Mouse (Mus musculus): Measurements from ENCODE around the gene Pla2g15.

The Pla2g15 gene

DNA sequence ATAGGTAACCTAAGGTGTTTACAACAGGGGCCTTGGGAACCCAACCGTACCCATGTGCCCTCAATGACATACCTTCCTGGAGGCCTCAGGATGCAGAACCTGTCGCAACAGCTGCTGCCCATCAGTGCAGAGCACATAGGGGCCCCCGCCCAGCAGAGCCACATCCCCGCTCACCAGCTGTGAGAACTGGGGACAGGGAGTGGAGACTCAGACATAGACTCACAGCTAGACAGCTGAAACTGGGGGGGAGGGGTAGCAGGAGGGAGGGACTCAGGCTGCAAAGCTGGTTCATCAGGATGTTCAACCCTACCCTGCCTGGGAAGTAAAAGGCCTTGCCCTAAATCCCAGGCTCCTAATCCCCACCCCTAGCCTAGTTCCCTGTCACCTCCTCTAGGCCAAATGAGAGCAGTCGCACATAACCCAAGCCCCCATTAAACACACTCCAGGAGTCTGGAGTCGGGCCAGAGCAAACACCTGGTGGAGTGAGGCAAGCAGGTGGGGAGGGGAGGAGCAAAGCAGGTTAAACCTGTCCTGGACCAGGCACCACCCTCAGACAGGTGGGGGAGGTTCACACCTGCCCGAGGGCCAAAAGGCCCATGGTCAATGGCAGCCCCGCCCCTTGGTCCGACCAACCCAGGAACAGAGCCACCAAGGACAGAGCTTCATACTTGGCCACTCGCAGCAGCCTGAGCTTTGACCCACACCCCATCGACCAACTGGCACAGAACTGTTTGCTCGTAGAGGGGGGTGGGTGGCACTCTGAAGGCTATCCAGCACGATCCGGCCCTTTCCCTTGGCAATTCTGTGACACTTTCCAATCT, 15.2 kb upstream of the Pla2g15 start:
- DNase-seq (ENCODE audit: extremely low spot score, low read depth, low spot score) = no peak

DNA sequence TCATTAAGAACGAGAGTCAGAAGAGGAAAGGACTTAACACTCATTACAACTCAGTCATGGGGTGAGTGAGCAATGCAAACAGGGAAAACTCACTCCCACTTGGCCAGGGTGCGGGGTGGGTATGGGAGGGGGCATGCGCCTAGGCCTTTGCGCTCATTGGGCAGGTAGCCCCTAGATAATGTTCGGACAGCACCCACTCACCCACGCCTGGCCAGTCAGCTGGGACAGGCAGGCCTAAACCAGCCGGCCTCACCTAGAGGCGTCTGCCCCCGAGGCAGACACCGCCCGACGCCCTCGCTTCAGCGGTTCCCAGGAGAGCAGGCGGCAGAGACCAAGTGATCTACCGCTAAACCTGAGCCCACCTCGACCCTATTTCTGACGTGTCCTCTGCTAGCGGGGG, 14.5 kb upstream of the Pla2g15 start:
- DNase-seq (ENCODE audit: extremely low spot score, low read depth, low spot score) = no peak

DNA sequence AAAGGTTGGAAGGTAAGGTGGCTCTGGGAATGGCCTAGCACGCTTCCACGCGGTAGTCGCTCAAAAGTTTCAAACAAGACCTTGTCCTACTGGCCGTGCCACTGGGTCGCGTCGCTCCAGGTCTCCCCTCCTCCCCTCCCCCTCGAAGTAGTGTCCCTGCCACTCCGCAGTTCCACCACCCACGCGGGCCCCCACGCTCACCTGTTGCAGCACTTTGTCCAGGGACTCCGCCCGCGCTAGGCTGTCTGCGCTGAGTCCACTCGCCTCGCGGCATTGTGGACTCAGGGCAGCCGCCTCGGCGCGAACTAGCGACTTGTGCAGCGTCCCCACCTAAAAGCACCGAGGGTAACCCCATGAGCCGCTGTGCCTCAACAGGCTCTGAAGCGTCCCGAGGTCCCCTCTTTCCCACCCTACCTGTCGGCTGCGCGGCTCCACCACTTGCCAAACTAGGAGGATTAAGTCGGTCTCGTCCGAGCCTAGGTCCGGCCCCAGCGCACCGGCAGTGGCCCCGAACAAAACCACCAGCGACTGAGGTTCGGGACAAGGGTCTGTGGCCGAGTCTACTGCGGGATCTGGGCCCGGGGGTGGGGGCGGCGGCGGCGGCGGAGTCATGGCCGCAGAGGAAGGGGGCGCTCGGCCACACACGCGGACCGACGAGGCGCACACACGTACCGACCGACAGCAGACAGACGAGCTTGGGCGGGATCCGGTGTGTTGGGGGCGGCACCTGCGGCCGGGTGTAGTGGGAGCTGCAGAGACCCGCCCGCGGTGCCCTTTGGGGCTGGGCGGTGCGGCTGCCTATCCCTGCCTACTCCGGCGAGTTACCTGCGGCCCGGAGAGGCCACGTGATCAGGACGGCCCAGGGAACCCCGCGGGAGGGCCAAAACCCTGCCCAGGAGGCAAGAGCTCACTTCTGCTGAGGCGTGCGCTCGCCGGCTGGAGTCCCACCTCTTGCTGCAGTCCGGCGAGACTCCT, 13.8 kb upstream of the Pla2g15 start, which contains the start of gene Esrp2:
TSS of gene Esrp2 (minus strand) at position 819 of the 975 bp plus-strand sequence.
- DNase-seq (ENCODE audit: extremely low spot score, low read depth, low spot score) = no peak

DNA sequence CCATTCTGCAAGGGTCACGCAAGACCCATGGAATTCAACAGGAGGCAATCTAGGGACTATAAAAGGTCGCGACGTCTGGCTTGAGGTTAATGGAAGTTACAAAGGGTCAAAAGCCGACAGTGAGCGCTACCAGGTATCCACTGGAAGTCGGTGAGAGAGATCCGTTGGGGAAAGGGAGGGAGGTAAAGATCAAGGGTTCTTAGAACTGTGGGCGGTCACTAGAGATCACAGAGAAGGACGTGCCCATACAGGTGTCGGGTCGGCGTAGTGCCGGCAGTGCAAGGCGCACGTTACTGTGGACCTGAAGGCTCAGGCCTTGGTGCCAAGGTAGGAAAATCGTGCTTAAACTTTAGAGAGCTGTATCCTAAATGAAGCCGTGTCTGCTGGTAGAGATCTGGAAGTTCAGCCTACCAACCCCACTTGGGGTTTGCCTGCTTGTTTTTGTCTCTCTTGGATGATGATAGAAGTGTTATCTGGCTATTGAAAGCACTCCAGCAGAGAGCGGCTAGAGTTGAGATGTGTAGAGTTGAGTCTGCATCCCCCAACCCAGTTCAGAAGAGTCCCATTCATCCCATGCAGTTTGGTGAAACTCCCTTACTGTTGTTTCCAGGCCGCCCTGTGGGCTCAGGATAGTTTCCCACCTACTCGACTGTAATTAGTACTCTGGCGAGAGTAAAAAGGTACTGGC, 12.8 kb upstream of the Pla2g15 start:
- DNase-seq (ENCODE audit: extremely low spot score, low read depth, low spot score) = no peak

DNA sequence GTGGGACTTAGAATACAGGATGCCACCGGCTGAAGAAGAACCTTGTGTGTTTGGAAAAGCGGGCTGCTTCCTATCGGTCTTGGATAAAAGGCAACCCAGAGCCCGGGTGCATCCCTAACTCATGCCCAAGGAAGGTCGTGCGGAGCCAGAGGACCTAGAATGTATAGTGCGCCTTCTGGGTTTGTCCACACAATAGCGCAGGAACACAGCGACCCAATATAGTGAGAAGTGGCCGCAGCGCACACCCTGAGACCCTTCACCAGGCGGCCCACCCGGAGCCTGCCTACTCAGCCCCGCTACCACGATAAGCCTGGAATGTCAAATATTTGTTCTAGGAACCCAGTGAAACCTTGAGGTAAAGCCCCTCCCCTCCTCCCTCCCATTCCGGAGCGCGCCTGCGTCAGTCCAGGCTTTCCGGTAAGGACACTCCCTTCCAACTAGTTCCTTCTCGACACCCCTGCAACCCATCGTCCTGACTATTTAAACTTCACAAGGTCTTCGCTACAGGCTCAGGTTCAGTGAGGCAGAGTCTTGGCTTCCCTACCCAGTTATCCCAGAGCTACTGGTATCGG, 12.2 kb upstream of the Pla2g15 start:
- DNase-seq (ENCODE audit: extremely low spot score, low read depth, low spot score) = no peak

DNA sequence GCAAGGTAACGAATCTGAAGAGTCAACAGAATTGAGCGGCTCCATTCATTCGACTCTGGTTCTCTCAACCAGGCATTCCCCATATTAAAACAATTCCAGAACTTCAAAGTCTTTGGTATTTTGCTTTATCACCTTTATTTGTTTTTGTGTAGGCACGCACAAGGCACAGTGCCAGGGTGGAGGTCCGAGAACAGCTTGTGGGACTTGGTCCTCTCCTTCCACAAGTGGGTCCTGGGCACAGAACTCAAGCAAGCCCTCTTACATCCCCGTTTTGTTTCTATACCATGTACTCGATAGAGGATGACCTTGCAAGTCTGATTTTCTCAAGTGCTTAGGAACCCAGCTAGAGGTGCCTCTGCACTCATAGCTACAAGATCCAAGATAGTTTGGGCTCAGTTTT, 11.6 kb upstream of the Pla2g15 start:
- no peak for DNase-seq (ENCODE audit: extremely low spot score, low read depth, low spot score)

DNA sequence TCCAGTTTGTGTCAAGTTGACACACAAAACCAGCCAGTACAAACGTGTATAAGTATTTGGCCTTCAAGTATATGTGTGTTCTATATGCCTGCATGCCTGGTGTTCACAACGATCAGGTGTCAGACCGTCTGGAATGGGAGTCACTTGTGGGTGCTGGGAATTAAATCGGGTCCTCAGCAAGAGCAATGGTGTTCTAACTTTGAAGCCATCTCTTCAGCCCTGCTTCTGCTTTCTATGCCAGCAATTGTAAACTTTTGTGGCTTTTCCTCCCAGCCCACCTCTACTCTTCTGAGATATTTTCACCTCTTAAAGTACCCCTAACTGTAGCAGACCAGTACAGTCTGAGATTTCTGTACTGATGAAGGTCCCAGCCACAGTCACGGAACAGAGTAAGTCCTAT, 10.0 kb upstream of the Pla2g15 start:
- no peak for DNase-seq (ENCODE audit: extremely low spot score, low read depth, low spot score)

DNA sequence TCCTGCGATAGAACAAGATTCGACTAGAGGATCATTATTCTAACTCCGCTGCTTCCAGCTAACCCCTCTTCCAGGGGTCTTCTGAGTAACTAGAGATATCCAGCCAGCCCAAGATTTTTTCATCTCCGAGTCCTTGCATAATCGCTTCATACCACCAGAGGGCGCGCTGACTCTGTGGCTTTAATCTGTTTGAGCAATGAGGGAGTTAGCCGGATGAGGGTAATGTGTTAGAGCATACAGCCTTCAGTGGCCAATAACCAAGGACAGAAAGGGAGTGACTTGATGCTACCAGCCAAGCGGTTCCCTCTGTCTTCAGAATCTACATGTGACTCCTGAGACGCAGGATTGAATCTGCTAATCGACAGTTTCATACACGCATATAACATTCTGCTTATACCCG, 9.4 kb upstream of the Pla2g15 start:
- no peak for DNase-seq (ENCODE audit: extremely low spot score, low read depth, low spot score)

- no peak for DNase-seq (ENCODE audit: extremely low spot score, low read depth, low spot score)
Measured at GRCm38 (mm10) chr8:106145331-106145730, 4.9 kb upstream of the Pla2g15 start.

DNA sequence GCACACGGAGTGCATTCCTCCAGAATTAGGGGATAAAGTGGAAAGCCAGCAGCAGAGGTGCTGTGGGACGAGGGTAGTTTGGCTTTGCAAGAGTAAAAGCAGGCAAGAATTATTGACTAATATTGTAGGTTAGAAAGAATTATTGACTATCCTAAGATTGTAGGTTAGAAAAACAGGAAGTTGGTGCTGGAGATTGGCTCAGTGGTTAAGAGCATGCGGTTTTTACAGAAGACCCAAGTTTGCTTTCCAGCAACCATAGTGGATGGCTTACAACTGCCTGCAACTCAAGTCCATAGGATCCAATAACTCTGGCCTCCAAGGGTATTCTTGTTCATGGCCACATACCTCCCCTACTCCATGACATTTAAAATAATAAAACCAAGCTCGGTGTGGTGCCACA, 4.2 kb upstream of the Pla2g15 start:
- DNase-seq (ENCODE audit: extremely low spot score, low read depth, low spot score) = no peak

DNA sequence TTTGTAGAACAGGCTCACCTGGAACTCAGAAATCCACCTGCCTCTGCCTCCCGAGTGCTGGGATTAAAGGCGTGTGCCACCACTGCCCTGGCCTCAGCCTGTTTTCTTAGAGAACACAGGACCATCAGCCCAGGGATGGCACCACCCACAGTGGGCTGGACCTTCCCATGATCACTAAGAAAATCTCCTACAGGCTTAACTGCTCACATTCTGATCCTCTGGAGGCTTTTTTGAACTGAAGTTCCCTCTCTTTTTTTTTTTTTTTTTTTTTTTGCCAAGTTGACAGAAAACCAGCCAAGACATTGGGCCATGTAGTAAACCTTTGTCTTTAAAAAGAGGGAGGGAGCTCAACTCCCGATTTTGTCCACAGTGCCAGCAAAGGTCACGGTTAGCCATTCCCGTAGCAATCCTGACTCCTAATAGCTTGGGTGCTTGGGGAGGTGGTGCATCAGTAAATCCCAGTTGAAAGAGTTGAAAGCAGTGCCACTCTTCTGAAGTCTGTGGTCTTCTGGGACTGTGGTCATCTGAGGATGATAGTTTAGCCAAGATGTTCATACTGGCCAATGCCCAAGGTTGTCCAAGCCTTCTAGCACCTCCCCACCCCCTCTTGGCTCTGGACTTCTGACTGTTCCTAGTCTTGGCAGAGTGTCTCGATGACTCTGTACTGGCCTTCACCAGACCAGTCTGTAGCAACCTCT, 2.2 kb upstream of the Pla2g15 start:
- no peak for DNase-seq (ENCODE audit: extremely low spot score, low read depth, low spot score)

GRCm38 (mm10) chr8:106149025-106149424, 1.2 kb upstream of the Pla2g15 start:
- DNase-seq (ENCODE audit: extremely low spot score, low read depth, low spot score) = no peak

DNA sequence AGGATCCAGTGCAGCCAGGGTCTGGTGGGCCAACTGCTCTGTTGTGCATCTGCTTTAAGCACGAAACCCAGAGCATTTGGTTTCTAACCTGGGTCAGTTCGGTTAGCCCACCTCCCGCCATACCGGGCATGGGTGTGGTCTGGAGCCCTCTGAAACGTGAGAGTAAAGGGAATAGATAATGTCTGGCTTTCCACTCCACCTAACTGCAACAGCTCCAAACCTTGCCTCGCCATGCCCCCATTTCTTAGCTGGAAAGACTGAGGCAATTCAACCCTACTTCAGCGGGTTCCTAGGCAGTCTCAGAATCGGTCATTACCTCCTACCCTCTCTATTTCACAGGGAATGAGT, 428 bp downstream of the Pla2g15 start:
- no peak for DNase-seq (ENCODE audit: extremely low spot score, low read depth, low spot score)

DNA sequence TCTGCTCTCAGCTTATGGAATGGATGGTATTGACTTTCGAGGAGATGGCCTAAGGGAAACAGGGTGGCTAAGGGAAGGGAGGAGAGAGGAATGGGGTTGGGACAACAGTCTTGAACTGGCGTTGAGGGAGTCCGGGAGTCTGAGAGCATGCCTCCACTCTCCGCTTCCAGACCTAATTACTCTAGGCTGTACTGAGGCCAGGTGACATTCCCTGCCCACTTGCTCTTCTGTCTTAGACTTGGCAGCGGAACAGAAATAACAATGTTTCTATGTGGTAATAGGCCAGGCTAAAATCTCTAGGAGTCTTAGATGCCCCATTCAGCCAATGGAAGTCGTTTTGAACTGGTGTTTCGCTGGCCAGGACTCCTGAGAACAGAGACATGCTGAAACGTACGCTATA, 842 bp downstream of the Pla2g15 start:
- DNase-seq (ENCODE audit: extremely low spot score, low read depth, low spot score) = no peak

DNA sequence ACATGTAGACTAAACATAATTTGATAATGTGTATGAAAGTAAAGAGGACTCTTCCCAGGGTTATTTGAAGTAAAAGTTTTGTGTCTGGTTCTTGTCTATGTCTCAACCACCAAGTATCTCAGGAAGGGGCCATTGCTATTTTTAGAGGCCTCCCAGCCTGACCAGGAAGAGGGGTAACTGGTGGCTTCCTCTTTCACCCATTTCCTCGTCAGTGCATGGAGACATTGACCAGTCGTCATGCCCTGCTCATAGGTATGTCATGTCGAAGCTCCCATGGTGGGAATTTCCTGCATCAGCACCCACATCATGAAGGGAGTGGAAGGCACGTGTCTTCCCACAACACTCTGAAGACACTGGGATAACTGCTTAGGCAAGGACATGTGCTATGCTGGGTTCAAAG, 2.7 kb downstream of the Pla2g15 start:
- DNase-seq (ENCODE audit: extremely low spot score, low read depth, low spot score) = no peak

DNA sequence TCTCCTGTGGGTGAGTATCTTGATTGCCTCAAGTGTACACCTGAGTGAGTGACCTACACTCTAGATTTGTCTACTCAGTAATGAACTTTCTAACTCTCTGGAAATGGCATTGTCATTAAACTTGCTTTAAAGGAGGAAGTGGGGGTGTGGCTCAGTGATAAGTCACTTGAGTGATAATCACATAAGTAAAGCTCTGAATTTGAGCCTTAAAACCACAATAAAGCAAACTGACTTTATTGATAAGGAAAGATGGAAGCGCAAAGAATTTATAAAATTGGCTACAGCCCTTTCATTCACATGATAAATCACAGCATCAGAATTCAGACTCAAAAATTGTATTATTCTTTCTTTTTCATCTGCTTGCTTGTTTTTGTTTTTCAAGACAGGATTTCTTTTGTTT, 7.2 kb downstream of the Pla2g15 start:
- no peak for DNase-seq (ENCODE audit: extremely low spot score, low read depth, low spot score)

DNA sequence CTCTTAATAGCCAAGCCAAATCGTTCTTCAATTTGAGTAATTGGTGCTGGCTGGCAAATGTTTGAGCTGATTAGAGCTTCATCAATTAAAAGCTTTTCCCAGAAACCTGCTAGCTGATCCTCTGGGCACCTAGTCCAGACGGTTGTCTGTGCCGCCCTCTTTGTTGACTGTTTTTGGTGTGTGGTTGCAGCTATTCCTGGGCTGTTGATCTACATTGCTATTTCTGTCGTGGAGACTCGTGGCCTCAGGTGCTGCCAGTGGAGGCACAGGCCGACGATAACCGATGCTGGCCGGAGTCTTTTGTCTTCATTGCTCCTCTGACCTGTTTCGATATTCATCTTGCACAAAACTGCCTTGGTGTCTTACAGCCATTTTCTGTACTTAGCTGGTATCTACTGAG, 8.2 kb downstream of the Pla2g15 start:
- DNase-seq (ENCODE audit: extremely low spot score, low read depth, low spot score) = no peak

- no peak for DNase-seq (ENCODE audit: extremely low spot score, low read depth, low spot score)
Measured at GRCm38 (mm10) chr8:106159876-106160275, 9.7 kb downstream of the Pla2g15 start.

DNA sequence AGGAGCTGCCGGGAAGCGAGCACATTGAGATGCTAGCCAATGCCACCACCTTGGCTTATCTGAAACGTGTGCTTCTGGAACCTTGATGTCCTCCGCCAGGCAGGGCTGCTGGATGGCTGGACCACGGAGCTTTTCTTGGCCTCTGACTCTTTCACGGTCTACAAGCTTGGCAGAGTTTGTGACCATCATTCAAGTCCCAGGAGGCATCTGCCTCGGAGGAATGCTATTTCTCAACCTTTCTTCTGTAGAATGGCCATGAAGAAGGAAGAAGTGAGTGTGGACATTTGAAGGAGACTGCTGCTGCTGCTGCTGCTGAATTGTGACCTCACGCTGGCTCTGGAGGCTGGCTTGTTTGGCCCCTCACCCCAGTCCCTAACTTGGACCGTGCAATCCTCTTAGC, 13.1 kb downstream of the Pla2g15 start:
- no peak for DNase-seq (ENCODE audit: extremely low spot score, low read depth, low spot score)

- DNase-seq (ENCODE audit: extremely low spot score, low read depth, low spot score) = no peak
Measured at GRCm38 (mm10) chr8:106165460-106165859, 15.3 kb downstream of the Pla2g15 start.
